In the genomic region with DNA sequence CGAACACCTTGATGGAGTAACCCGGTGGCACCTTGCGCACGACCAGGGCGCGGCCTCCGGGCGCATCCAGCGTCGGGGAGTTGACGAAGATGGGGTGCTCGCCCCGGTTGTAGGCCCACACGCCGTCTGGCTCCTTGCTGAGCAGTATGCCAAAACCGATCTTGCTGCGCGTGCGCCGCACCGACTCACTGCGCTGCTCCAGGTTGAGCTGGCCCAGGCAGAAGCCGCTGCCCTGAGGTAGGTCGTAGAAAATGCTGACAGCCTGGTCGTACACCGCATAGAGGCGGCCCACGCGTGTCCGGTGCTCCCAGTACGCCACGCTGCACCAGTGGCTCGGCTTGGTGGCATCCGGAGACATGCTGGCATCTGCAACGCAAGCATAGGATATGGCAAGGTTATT, we compare ENCODE assay signal across 11 mouse cellular contexts.
A peak's percentile ranks its signal among the peaks of the same experiment; 100 is the strongest.
DNase-seq lines count a peak whose midpoint lies in the region; ATAC-seq and TF ChIP-seq lines count a peak whose summit lies in the region.
"Had no signal": no experiment of that assay in that cellular context is flagged by ENCODE, and none has a peak within 500 bp of the region (broad histone marks: within the 10 kb centered on the region; RNA-seq: fewer than 3 reads in every experiment).

No protein-coding gene starts in this region.

- no peaks in the 10 kb centered on the region for H3K27me3 ChIP-seq in heart, embryonic 11.5 days (ENCODE audit: control insufficient read depth, insufficient read depth, low read length)
- no peaks in the 10 kb centered on the region for H3K27me3 ChIP-seq in forebrain, embryonic 16.5 days (replicated peaks; ENCODE audit: control insufficient read depth, insufficient read depth, low read length)
- no peaks in the 10 kb centered on the region for H3K27me3 ChIP-seq in midbrain, embryonic 16.5 days (ENCODE audit: control insufficient read depth, insufficient read depth, low read depth, low read length)

- peaks cover 80% of the 10 kb centered on the region for H3K4me1 ChIP-seq in heart, embryonic 11.5 days (ENCODE audit: control insufficient read depth, insufficient read depth, low read length)
- H3K4me1 ChIP-seq in ES-E14 (ENCODE audit: control insufficient read depth in 2 of 2, insufficient read depth in 2 of 2, low read length in 2 of 2, poor library complexity in 1 of 2), result peaks cover under 1 to 15% of the 10 kb centered on the region in 2 experiments; a peak in 3 of 4 replicates
- peaks cover 9% of the 10 kb centered on the region for H3K4me1 ChIP-seq in forebrain, embryonic 16.5 days (replicated peaks; ENCODE audit: control insufficient read depth, insufficient read depth, low read length)
- peaks cover 5% of the 10 kb centered on the region for H3K4me1 ChIP-seq in midbrain, embryonic 16.5 days (ENCODE audit: control insufficient read depth, insufficient read depth, low read length)

- H3K4me2 ChIP-seq in heart, embryonic 11.5 days, result no peak overlapping the region
- H3K4me2 ChIP-seq in forebrain, embryonic 16.5 days (ENCODE audit: low read length), result peak overlapping the region; percentile 39
- H3K4me2 ChIP-seq in midbrain, embryonic 16.5 days (ENCODE audit: low read length), result peak overlapping the region; percentile 45

- no peak for ATAC-seq in heart, embryonic 11.5 days (replicated peaks; ENCODE audit: insufficient number of reproducible peaks, low FRiP score, low TSS enrichment)
- ATAC-seq in forebrain, embryonic 16.5 days, result peak; percentile 37; the same call in 1 of the 2 replicates
- 0 out of 2 replicates have a peak, but pooled peaks have one; percentile 18 for ATAC-seq in midbrain, embryonic 16.5 days
- ATAC-seq: CD4-positive, CD25-positive, alpha-beta regulatory T cell, adult 4 months had no signal

- H3K4me3 ChIP-seq in heart, embryonic 11.5 days (ENCODE audit: low read depth, low read length), result no peak overlapping the region
- peak overlapping the region; percentile 48 to 66 for H3K4me3 ChIP-seq in ES-E14 (ENCODE audit: insufficient read depth in 1 of 2, low read depth in 1 of 2, low read length in 2 of 2, poor library complexity in 1 of 2, severe bottlenecking in 1 of 2)
- H3K4me3 ChIP-seq in forebrain, embryonic 16.5 days (replicated peaks; ENCODE audit: low read length), result peak overlapping the region; percentile 34
- peak overlapping the region; percentile 31 for H3K4me3 ChIP-seq in midbrain, embryonic 16.5 days (ENCODE audit: low read depth, low read length)

- in situ Hi-C loops in ES-E14 (cut with MboI; ENCODE audit: low sequenced_read_pairs in 2 of 2, unreplicated experiment in 2 of 2), result no loop called here

- no peak for DNase-seq in heart, adult 18-20 months
- peak; percentile 21 for DNase-seq in ES-E14 (ENCODE audit: low read depth, low spot score)
- no peak for DNase-seq in urinary bladder, postnatal 4 days (ENCODE audit: low spot score in 2 of 2)
- no peak for DNase-seq in adrenal gland, postnatal 10 days
- DNase-seq in natural killer cell, adult 2 months (ENCODE audit: low spot score in 2 of 2), result no peak
- DNase-seq: adrenal gland, adult 2 months; lung, postnatal 14 days had no signal

- WGBS in heart, embryonic 11.5 days (ENCODE audit: insufficient replicate concordance), result 76% methylated on average over 35 of the region's 35 CpGs
- WGBS in forebrain, embryonic 16.5 days, result 44% methylated on average over 35 of the region's 35 CpGs
- WGBS in midbrain, embryonic 16.5 days, result 42% methylated on average over 35 of the region's 35 CpGs

- H3K27ac ChIP-seq in heart, embryonic 11.5 days (ENCODE audit: low read depth, low read length), result peak overlapping the region; percentile 57; the same call in 1 of the 2 replicates
- no peak overlapping the region for H3K27ac ChIP-seq in ES-E14 (ENCODE audit: insufficient read depth, low read depth, low read length, poor library complexity, severe bottlenecking)
- H3K27ac ChIP-seq in forebrain, embryonic 16.5 days (ENCODE audit: low read length), result no peak overlapping the region
- no peak overlapping the region for H3K27ac ChIP-seq in midbrain, embryonic 16.5 days (ENCODE audit: low read length)

- H3K36me3 ChIP-seq in heart, embryonic 11.5 days (ENCODE audit: control insufficient read depth, insufficient read depth, low read length), result peaks cover 6% of the 10 kb centered on the region
- H3K36me3 ChIP-seq in ES-E14 (ENCODE audit: control insufficient read depth, insufficient read depth, low read length, poor library complexity, severe bottlenecking), result no peaks in the 10 kb centered on the region; the same call in 1 of the 2 replicates
- H3K36me3 ChIP-seq in forebrain, embryonic 16.5 days (ENCODE audit: control insufficient read depth, insufficient read depth), result no peaks in the 10 kb centered on the region
- no peaks in the 10 kb centered on the region for H3K36me3 ChIP-seq in midbrain, embryonic 16.5 days (ENCODE audit: control insufficient read depth, insufficient read depth, low read length)

- no peaks in the 10 kb centered on the region for H3K9me3 ChIP-seq in heart, embryonic 11.5 days (replicated peaks; ENCODE audit: control insufficient read depth, low read length)
- no peaks in the 10 kb centered on the region for H3K9me3 ChIP-seq in ES-E14 (ENCODE audit: control insufficient read depth, insufficient read depth, low read depth, low read length)
- no peaks in the 10 kb centered on the region for H3K9me3 ChIP-seq in forebrain, embryonic 16.5 days (ENCODE audit: control insufficient read depth, low read length)
- H3K9me3 ChIP-seq in midbrain, embryonic 16.5 days (replicated peaks; ENCODE audit: control insufficient read depth, low read length, poor library complexity, severe bottlenecking), result no peaks in the 10 kb centered on the region

- H3K9ac ChIP-seq in heart, embryonic 11.5 days (ENCODE audit: low read depth, low read length), result no peak overlapping the region
- peak overlapping the region; percentile 72; the same call in 1 of the 2 replicates for H3K9ac ChIP-seq in ES-E14 (ENCODE audit: insufficient read depth, low read depth, low read length, poor library complexity, severe bottlenecking)
- H3K9ac ChIP-seq in forebrain, embryonic 16.5 days (replicated peaks; ENCODE audit: low read depth, low read length), result peak overlapping the region; percentile 46
- H3K9ac ChIP-seq in midbrain, embryonic 16.5 days (ENCODE audit: low read depth, low read length), result peak overlapping the region; percentile 57

TF ChIP-seq in ES-E14, 5 proteins besides CTCF, POLR2A, EP300 and RAD21:
- no peak for TF ChIP-seq CHD2 (IDR thresholded peaks at IDR 0.05; ENCODE audit: low read depth, low read length)
- no peak for TF ChIP-seq MAFK (IDR thresholded peaks at IDR 0.05; ENCODE audit: insufficient read depth, low read depth, low read length)
- TF ChIP-seq ZC3H11A (IDR thresholded peaks at IDR 0.05; ENCODE audit: borderline replicate concordance, low read depth, low read length), result no peak
- no peak for TF ChIP-seq HCFC1 (IDR thresholded peaks at IDR 0.05; ENCODE audit: borderline replicate concordance, insufficient read depth, low read length)
- no peak for TF ChIP-seq ZNF384 (IDR thresholded peaks at IDR 0.05; ENCODE audit: low read depth, low read length)
